Mouse (Mus musculus): ENCODE results near the gene Lpgat1.

The Lpgat1 gene

DNA sequence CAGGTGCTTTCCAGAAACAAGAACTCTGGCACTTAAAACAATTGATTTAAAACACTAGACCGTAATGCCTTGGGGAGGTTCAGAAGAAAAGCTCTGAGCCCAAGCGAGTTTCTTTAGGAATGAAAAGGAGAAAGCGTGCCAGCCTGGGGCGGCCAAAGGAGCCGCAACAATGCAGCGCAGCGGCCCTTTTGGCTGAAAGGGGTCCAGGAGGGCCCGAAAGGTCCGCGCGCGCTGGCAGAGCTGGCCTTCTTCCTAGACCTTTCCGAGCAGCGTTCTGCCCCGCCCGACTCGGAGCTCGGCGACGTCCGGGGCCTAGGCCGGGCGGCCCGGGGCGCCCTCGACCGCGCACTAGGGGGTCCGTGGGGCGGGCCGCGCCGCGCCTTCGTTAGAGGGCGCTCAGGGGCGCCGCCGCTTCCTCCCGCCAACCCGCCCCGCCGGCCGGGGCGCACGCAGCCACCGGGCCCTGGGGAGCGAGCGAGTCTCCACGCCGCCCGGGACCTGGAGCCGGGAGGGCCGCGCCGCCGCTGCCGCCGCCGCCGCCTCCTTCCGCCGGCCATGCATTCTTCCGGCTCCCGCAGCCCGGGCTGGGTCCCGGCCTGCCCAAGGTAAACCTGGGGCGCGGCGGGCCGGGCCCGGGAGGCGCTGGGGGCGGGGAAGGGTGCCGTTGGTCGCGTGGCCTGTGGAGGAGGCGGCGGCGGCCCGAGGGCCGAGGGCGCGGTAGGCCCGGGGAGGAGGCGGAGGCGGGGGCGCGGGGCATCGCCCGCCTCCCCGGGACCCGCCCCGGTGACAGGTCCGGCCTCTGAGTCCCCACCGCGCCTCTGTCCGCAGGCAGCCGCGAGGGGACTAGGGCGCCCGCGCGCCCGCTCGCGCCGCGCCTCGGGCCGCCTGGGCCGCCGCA lies at the start of gene Lpgat1:
Lpgat1 (plus strand) TSS at position 234 of the 898 bp plus-strand sequence.
- in situ Hi-C loops (cut with MboI; ENCODE audit: low sequenced_read_pairs), result no loop called here

DNA sequence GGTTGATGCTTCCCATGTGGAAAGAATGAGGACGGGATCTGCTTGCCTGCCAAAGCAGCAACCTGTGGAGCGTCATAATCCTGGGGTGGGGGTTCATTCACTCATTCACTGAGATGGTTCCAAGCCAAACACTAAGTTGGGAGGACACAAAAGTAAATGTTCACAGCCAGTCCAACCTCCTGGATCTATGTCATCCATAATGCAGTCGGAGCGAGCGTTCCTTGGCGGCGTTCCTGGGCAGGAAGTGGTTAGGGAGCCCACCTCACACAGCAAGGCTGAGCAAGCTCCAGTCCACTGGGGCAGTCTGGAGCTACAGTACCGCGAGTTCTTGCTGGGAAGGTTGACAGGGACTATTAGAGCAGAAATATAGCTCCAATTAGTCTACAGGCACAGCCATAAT lies 49.6 kb upstream of the Lpgat1 start:
- in situ Hi-C loops (cut with MboI; ENCODE audit: low sequenced_read_pairs), result no loop called here

DNA sequence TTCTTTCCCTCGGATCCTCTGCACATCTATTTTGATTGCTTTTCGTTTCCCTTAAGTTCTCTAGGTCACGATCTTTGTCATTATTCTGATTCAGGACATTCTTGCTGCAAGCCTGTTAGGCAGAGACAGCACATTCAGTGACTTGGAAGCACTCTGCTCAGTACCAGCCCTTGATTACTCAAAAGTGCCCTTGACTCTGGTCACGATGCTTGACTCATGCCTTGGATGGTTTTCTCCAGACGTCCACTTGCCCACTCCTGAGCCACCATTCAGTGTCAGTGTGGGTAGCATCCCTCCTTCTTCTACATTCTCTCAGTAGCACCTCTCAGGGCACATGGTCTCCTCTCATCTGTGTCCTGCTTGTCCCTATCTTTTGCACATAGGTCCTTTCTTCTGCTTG lies 43.6 kb upstream of the Lpgat1 start:
- in situ Hi-C loops (cut with MboI; ENCODE audit: low sequenced_read_pairs), result no loop called here

DNA sequence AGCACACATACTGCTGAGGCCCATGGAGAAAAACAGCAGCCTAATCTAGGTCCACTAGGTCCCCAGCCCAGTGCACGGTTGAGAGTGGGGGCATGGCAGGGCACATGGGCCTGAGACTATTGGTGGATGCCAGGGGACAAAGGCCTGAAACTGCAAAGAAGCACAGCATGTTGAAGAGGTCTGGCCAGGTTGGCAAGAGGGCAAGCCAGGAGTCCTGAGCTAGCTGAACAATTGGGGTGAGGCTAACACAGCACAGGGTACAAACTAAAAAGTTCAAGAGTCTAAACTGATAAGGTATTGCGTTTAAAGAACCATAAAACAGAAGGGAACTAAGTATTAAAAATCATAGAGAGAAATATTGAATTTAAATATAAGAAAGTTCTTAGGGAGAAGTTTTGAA lies 36.0 kb upstream of the Lpgat1 start:
- in situ Hi-C loops (cut with MboI; ENCODE audit: low sequenced_read_pairs), result no loop called here

DNA sequence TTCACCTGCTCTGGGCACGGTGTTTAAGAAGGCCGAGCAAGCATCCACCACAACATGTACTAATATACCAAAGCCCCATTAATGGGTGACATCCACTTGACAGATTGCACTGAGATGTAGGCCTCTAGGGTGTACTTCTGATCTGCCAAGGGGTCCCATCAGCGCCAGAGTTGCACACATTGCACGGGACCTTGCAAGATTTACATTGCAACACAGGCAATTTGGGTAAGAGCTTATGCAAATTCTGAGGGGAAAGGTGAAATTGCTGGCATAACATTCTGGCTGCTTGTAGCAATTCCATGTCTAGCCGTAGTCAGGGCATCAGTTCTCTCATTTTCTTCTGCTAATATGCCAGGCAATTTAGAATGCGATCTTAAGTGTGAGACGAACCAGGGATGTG lies 30.1 kb upstream of the Lpgat1 start:
- in situ Hi-C loops (cut with MboI; ENCODE audit: low sequenced_read_pairs), result no loop called here

DNA sequence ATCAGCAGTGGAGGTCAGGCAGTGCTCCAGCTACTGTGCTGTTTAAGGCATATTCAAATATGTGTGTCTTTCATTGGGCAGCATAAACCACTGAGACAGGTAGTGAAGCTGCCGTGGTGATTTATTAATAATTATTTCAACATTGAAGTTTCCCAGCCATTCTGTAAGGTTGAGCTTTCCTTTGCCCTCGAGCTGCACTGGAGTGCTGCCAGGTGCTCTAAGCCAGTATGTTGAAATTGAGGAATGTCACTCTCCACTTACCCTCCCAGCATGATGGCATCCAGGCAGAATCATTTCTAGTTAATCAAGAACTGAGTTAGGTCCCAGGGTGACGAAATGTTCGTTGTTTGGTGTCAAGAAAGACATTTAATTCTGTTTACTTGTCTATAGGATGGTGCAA lies 24.4 kb upstream of the Lpgat1 start:
- in situ Hi-C loops (cut with MboI; ENCODE audit: low sequenced_read_pairs), result no loop called here

DNA sequence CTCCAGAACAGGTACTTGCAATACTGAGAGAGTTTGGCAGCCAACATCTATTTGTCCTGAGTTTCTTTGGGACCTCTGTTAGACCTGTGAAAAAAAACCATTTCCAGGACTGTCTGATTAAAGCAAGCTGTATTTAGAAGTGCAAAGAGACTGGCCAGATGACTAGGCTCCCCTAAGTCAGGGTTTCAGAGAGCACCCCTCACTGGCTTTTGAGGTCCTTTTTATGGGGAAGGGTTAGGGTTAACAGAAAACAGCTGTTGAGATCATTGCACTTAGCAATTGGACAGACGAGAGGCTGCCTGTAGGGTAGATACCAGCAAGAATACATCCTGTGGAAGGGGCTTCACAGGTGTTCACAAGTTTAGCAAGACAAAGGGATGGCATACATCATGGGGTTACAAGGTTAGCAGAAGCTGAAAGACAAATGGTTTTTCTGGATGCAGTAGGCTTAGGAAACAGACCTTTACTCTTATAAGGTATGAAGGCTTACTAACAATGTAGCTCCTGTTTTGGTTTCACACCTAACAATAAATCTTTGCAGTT lies 19.3 kb upstream of the Lpgat1 start:
- in situ Hi-C loops (cut with MboI; ENCODE audit: low sequenced_read_pairs), result no loop called here

DNA sequence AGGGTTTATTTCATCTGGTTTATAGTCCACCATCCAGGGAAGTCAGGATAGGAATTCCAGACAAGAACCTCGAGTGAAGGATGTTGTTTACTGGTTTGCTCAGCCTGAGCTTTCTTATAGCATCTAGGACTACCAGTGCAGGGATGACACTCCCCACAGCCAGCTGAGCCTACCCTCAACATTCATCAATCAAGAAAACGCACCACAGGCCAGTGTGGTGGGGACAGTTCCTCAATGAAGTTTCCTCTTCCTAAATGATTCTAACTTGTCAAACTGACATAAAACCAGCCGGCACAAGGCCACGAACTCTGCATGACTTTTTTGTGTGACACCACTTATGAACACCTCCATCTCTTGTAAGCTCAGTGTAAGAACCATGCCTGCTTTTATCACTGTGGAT lies 13.1 kb upstream of the Lpgat1 start:
- in situ Hi-C loops (cut with MboI; ENCODE audit: low sequenced_read_pairs), result no loop called here

DNA sequence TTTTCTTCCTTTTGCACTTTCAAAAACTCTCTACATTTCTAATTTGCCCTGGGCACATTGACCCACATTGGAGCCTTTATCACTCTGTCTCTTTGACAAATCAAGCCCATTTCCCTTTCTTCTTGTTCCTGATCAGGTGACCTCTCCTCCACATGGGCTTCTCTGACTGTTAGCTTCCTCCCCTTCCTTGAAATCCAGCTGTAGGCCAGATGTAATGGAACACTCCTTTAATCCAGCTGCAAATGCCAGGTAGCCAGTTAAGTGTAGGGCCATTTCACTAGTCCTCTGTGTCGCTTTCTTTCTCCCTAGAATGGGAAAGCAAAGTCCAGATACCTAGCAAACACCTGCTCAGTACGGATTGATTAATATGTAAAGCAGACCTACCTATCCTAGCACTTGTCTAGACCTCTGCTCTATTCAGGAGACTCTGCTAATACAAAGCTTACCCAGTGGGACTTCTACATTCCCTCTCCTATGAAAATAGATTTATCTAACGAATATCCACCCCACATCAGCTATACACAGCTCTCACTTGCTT lies 11.0 kb upstream of the Lpgat1 start:
- in situ Hi-C loops (cut with MboI; ENCODE audit: low sequenced_read_pairs), result no loop called here

DNA sequence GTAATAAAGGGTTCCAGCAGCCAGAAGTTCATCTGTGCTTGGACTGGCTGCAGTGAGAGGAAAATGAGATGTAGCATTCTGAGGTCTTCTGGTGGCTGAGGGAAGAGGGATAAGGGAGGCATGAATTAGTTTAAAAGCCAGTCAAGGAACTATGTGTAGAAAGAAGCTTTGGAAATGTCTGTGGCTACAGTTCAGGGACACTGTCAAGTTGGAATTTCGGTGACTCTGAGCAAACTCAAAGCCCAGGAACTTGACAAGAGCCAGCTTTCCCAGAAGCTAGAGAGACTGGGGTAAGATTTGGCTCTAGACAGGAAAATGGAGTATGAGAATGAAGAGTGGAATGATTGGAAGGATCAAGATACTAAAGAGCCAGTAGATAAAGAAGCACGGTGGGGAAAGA lies 7.8 kb upstream of the Lpgat1 start:
- in situ Hi-C loops (cut with MboI; ENCODE audit: low sequenced_read_pairs), result no loop called here

DNA sequence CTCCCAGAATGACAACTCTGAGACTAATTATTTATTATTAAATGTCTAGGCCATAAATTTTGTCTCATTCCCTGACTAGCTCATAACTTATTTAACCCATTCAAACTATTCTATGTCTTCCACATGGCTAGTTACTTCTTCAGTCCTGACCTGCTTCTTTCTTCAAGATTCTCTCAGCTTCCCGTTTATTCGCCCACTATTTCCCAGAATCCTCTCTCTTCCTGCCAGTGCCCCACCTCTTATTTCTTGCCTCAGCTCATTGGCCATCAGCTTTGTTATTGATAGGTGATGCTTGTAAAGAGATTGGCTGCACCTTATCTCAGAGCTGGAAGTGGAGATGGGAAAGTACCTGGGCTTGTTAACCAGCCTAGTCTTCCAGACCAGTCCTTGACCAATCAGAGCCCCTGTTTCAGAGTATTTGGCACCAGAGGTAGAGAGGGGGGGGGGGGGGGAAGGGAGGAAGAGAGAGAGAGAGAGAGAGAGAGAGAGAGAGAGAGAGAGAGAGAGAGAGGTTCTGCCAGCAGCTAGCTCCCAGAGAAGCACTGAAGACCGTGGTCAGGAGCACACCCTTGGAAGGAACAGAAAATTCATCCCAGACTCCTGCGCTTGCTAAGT lies 5.3 kb upstream of the Lpgat1 start:
- in situ Hi-C loops (cut with MboI; ENCODE audit: low sequenced_read_pairs), result no loop called here

DNA sequence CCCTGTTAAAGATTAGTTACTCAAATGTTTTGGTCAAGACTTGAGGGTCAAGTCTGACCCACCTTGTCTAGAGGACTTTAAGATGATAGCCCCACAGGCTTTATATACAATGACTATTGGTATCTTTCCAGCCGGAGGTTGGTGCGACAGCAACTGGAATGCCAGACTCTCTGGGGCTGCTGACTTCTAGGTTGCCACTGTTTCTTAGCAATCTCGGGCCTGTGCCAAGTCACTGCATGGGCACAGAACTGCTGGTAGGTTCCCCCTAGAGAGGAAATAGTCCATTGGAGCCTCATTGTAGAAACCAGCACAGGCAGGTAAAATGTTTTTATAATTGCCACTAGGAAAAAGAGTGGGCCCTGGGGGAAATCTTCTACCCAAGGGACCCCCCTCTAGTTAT lies 3.8 kb upstream of the Lpgat1 start:
- in situ Hi-C loops (cut with MboI; ENCODE audit: low sequenced_read_pairs), result no loop called here

DNA sequence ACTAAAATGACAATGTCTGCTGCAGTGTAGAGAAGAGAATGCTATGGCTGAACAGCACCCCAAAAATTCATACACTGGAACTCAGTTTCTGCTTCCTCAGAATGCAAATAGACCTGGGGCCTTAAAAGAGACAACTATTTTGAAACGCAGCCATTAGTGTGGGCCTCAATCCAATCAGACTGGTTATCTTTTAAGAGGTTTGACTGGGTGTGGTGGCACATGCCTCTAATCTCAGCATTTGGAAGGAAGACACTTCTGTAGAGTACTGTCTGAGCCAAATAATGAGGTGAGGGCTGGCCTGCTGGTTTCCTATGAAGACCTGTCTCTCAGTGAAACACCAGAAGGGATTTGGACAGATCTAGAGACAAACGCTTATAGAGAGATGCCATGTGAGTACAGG lies 2.5 kb upstream of the Lpgat1 start:
- in situ Hi-C loops (cut with MboI; ENCODE audit: low sequenced_read_pairs), result no loop called here

DNA sequence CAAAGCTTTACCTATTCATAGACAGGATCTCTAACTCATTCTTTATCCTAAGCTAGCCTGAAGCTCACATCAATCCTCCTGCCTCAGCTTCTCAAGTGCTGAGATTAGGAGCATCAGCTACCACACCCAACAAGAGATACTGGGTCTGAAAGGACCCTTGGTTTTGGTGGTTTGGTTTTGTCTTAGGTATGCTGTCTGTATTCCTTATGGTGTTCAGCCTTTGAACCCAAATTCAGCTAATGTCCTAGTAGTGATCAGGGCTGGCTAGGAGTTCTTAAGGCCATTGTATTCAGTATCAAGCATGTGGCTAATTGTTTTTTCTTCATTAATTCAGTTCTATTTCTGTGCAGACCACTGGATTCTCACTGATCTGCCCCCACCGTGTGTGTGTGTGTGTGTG lies 493 bp upstream of the Lpgat1 start:
- in situ Hi-C loops (cut with MboI; ENCODE audit: low sequenced_read_pairs), result no loop called here

DNA sequence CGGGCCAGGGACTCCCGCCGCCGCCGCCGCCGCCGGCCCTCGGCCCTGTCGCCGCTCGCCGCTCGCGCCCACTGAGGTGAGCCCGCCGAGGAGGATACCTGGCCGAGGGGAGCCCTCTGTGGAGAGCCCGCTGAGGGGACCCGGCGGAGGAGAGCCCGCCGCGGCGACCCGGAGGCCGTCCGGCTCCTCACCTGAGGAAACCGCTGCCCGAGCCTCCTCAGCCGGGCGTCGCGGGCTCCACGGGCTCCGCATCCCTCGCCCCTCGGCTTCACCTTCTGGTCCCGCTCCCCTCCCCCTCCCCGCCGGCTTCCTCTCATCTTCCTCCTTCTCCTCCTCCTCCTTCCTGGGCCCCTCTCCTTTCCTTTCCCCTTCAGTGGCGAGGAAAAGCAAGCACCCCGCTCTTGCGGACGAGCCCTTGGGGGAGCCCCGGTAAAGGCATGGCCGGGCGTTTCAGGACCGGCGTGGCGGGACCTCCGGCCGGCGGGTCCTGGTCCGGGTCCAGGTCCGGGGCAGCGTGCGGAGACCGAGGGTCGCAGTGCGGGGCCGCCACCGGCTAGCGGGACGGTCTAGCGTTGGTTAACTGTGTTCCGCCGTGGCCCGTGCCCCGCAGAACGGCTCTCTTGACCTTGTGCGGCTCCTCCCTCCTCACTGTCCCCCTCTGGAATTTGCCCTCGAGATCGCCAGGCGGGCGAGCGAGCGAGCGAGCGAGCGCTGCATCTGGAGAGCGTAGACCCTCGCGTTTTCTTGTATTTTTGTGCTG lies 1.1 kb downstream of the Lpgat1 start:
- in situ Hi-C loops (cut with MboI; ENCODE audit: low sequenced_read_pairs), result no loop called here

DNA sequence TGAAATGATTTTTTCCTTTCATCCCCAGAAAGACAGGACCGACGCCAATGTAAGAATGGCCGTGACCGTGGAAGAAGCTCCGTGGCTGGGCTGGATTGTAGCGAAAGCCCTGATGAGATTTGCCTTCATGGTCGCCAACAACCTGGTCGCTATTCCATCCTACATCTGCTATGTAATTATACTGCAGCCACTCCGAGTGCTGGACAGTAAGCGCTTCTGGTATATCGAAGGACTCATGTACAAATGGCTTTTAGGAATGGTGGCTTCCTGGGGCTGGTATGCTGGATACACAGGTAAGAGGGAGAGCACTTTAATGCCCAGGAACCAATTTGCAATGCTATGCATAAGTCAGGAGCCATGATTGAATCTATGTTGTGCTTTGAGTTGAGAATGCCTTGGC lies 1.7 kb downstream of the Lpgat1 start:
- in situ Hi-C loops (cut with MboI; ENCODE audit: low sequenced_read_pairs), result no loop called here

DNA sequence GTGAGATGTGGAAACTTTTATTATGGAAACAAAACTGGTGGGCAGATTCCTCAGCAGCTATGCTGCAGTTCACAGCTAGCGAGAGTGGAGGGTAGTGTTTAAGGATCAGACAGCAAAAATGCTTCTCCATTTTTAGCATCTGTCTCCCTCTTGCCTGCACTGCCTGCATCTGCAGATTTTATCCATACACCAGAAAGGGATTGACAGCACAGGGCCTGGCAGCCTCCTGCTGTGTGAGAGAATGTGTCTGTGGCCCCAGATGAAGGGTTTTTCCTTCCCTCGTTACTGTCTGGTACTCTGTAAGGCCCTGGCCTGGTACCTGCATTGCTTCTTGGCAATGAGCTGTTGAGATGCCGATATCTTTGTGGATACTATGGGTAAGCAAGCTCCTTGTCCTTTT lies 2.8 kb downstream of the Lpgat1 start:
- in situ Hi-C loops (cut with MboI; ENCODE audit: low sequenced_read_pairs), result no loop called here

DNA sequence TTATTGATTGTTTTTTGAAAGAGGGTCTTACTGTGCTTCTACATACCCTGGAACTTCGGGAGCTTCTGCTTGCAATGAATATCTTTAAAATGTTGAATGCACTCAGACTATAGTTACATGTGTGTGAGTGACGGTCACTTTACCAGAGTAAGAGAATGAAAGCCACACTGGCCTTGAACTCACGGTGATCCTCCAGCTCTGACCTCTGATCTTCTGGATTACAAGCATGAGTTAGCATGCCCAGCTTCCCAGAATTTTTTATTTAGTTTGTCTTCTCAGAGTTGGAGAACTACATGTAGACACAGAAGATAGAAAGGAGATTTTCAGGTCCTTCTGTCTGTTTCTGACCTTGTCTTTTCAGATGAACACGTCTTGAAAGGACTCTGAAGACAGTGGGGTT lies 5.1 kb downstream of the Lpgat1 start:
- in situ Hi-C loops (cut with MboI; ENCODE audit: low sequenced_read_pairs), result no loop called here

DNA sequence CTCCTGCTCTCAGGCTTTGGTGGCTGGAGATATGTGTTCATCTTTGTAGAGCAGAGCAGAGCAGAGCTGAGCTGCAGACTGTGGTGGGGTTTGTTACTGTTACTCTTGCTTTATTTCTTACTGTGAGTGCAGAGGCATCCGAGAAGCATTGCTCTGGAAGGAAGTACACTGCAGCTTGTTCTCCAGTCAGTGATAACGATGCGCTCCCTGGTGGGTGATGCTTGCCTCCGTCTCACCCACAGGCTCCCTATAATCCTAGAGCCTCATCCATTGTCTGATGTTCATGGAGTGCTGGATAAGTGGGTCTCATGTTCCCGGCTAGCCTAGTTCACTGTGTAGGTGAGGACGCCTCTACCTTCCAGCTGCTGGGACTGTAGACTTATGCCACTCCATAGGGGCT lies 6.0 kb downstream of the Lpgat1 start:
- in situ Hi-C loops (cut with MboI; ENCODE audit: low sequenced_read_pairs), result no loop called here

DNA sequence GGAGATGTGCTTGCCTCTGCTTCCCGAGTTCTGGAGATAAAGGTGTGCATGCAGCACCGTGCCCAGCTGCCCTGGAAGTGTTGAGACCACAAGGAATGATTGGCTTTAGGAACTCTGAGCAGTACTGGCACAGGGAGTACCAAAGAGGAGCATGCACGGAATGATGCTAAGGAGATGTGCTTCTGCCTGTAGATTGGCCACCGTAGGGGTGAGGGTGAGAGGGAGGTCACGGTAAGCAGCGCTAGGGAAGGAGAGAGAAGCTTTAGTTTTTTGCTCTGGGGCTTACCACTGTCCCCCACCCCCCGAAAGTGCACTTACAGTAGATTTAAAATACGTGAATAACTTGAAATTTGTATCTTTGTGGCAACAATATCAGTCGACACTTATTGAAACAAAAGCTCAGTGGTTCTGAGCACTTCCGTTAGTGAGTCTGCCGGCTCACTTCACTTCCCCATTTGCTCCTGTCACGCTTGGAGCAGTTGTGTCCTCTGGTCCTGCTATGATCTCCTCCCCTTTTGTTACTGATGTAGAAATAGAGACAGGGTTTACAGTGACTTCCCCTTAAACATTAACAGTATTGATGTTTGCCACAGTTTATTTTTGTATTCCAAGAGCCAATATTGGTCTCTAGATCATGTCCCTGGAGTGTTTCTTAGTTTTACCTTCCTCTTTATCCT lies 6.9 kb downstream of the Lpgat1 start:
- in situ Hi-C loops (cut with MboI; ENCODE audit: low sequenced_read_pairs), result no loop called here

DNA sequence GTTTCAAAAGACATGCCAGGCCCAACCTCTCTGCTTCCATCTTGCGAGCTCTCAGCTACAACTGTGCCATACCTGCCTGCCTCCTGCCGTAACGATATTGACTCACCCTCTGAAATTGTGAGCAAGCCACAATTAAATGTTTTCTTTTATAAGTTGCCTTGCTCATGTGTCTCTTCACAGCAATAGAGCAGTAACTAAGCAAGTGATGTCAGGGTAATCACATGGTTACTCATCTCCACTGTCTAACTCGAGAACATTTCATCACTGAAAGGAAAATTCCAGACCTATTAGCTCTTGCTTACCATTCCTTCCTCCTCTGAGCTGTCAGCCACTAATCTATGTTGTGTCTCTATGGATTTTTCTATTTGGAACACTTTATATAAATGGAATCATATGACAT lies 15.0 kb downstream of the Lpgat1 start:
- in situ Hi-C loops (cut with MboI; ENCODE audit: low sequenced_read_pairs), result no loop called here

Measured in CH12F3 (cell line).